Mouse (Mus musculus): ENCODE results near the gene 9930111J21Rik1. TPM values are rescaled to one million over a fixed set of nuclear protein-coding genes. Genes with fewer than 3 reads are reported as not detected.
"Not testable (repeated sequence)": the region's sequence is repeated elsewhere in the genome, so short reads cannot be mapped to it uniquely, and the experiment has no call there.

The 9930111J21Rik1 gene
- polyA plus RNA-seq (2015; fragmentation: Nextera tagmentation; extraction: Ambion mirVana): 0.50 and 0.92 TPM in 2 replicates

- H3K4me2 ChIP-seq (ENCODE audit: low read length); H3K9ac ChIP-seq (ENCODE audit: low read depth, low read length); H3K36me3 ChIP-seq (ENCODE audit: insufficient read depth, low read length); H3K4me3 ChIP-seq (replicated peaks; ENCODE audit: low read depth, low read length); H3K4me1 ChIP-seq (replicated peaks; ENCODE audit: insufficient read depth, low read length); H3K27ac ChIP-seq; DNase-seq (ENCODE audit: low spot score); ATAC-seq (replicated peaks; ENCODE audit: low FRiP score, low read depth); H3K27me3 ChIP-seq (ENCODE audit: insufficient read depth, low read length); H3K9me3 ChIP-seq (replicated peaks; ENCODE audit: low read length): not testable (repeated sequence)
- no CpG with 5 or more reads among the region's 3 CpGs for WGBS
These were observed at the start of gene 9930111J21Rik1 for GRCm38 (mm10) chr11:48979251-48979650. Gene 9930111J21Rik1, minus strand, starts transcription at chr11:48979398.

GRCm38 (mm10) chr11:49012074-49012473, 32.9 kb upstream of the 9930111J21Rik1 start:
- not testable (repeated sequence) for ATAC-seq (replicated peaks; ENCODE audit: low FRiP score, low read depth); DNase-seq (ENCODE audit: low spot score); H3K36me3 ChIP-seq (ENCODE audit: insufficient read depth, low read length); H3K4me1 ChIP-seq (replicated peaks; ENCODE audit: insufficient read depth, low read length); H3K27ac ChIP-seq; H3K4me2 ChIP-seq (ENCODE audit: low read length); H3K9me3 ChIP-seq (replicated peaks; ENCODE audit: low read length); H3K4me3 ChIP-seq (replicated peaks; ENCODE audit: low read depth, low read length); H3K9ac ChIP-seq (ENCODE audit: low read depth, low read length); H3K27me3 ChIP-seq (ENCODE audit: insufficient read depth, low read length)

DNA sequence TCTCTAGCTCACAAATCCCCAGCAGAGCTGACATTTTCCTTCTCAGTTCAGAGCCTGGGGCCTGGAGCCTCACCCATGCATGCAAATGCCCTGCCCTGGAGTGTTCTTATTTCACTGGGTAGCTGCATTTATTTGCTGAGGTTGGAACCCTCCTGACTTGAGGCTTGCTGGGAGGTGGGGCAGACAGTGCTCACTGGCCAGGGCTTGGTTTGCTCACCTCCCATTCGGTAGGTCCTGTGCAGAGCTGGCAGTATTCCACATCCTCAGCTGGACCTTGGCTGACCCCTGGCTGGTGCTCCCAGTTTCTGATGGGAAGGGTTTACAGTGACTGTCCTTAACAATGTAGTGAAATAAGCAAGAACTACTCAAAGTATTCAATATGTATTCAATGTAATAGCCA, 27.6 kb upstream of the 9930111J21Rik1 start:
- H3K9ac ChIP-seq (ENCODE audit: low read depth, low read length); DNase-seq (ENCODE audit: low spot score); H3K4me2 ChIP-seq (ENCODE audit: low read length); H3K9me3 ChIP-seq (replicated peaks; ENCODE audit: low read length); H3K4me1 ChIP-seq (replicated peaks; ENCODE audit: insufficient read depth, low read length); H3K4me3 ChIP-seq (replicated peaks; ENCODE audit: low read depth, low read length); H3K36me3 ChIP-seq (ENCODE audit: insufficient read depth, low read length); H3K27me3 ChIP-seq (ENCODE audit: insufficient read depth, low read length); H3K27ac ChIP-seq; ATAC-seq (replicated peaks; ENCODE audit: low FRiP score, low read depth): not testable (repeated sequence)
- no CpG with 5 or more reads among the region's 1 CpGs for WGBS

- not testable (repeated sequence) for H3K36me3 ChIP-seq (ENCODE audit: insufficient read depth, low read length); DNase-seq (ENCODE audit: low spot score); ATAC-seq (replicated peaks; ENCODE audit: low FRiP score, low read depth); H3K9me3 ChIP-seq (replicated peaks; ENCODE audit: low read length); H3K4me3 ChIP-seq (replicated peaks; ENCODE audit: low read depth, low read length); H3K27me3 ChIP-seq (ENCODE audit: insufficient read depth, low read length); H3K9ac ChIP-seq (ENCODE audit: low read depth, low read length); H3K4me1 ChIP-seq (replicated peaks; ENCODE audit: insufficient read depth, low read length); H3K27ac ChIP-seq; H3K4me2 ChIP-seq (ENCODE audit: low read length)
- 59% methylated on average over 2 of the region's 2 CpGs for WGBS
These were observed 27.1 kb upstream of the 9930111J21Rik1 start for GRCm38 (mm10) chr11:49006317-49006716.

DNA sequence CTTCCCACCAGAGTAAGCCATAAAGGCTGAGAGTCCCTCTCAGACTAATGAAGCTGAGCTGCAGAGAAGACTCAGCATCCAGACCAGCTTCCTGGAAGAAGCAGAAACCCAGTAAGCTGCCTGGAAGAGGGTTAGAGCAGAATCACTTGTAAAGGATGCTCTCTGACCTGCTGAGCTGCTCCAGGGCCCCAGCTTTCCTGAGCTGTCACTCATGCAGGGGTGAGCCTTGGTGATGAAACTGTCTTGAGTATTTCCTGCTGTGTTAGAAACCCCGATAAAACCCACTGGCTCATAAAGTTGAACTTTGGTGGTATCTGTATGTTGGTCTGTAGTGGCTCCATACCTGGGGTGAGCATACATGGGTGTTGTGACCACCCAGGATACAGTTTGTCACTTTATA, 21.2 kb upstream of the 9930111J21Rik1 start:
- not testable (repeated sequence) for H3K4me2 ChIP-seq (ENCODE audit: low read length); ATAC-seq (replicated peaks; ENCODE audit: low FRiP score, low read depth); H3K4me3 ChIP-seq (replicated peaks; ENCODE audit: low read depth, low read length); DNase-seq (ENCODE audit: low spot score); H3K9ac ChIP-seq (ENCODE audit: low read depth, low read length); H3K4me1 ChIP-seq (replicated peaks; ENCODE audit: insufficient read depth, low read length); H3K9me3 ChIP-seq (replicated peaks; ENCODE audit: low read length); H3K27ac ChIP-seq; H3K27me3 ChIP-seq (ENCODE audit: insufficient read depth, low read length); H3K36me3 ChIP-seq (ENCODE audit: insufficient read depth, low read length)
- WGBS: 45% methylated on average over 1 of the region's 1 CpGs

- 20% methylated on average over 2 of the region's 2 CpGs for WGBS
- not testable (repeated sequence) for H3K9ac ChIP-seq (ENCODE audit: low read depth, low read length); H3K4me2 ChIP-seq (ENCODE audit: low read length); H3K9me3 ChIP-seq (replicated peaks; ENCODE audit: low read length); H3K4me1 ChIP-seq (replicated peaks; ENCODE audit: insufficient read depth, low read length); H3K27me3 ChIP-seq (ENCODE audit: insufficient read depth, low read length); H3K4me3 ChIP-seq (replicated peaks; ENCODE audit: low read depth, low read length); H3K36me3 ChIP-seq (ENCODE audit: insufficient read depth, low read length)
- H3K27ac ChIP-seq: 0 out of 2 replicates have a peak within 1 kb of the TSS, but pooled peaks have one; percentile 9
- DNase-seq (ENCODE audit: low spot score) (peak; percentile 77), ATAC-seq (replicated peaks; ENCODE audit: low FRiP score, low read depth) (peak; percentile 72)
These were observed 14.8 kb upstream of the 9930111J21Rik1 start, which contains the start of gene Tgtp1 for GRCm38 (mm10) chr11:48994018-48994417. Gene Tgtp1, minus strand, starts transcription at chr11:48994172.

DNA sequence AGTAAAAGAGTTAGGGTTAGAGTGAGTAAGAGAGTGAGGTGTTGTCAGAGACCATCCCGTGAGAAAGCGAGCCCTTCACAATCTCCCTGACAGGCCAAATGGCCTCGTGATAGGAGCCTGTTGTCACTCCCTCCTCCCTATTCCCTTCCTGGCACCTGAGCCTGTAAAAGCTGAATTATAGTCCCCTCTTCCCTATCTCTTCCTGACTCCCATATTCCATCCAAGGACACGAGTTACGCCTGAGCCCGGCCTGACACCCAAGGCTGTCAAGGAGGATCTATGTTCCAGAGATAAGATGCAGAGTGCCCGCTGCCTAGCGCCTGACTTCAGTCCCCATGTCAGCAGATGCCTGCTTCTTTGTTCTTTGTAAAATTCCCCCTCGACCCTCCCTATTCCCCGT, 14.1 kb upstream of the 9930111J21Rik1 start:
- H3K9ac ChIP-seq (ENCODE audit: low read depth, low read length); H3K36me3 ChIP-seq (ENCODE audit: insufficient read depth, low read length); H3K4me2 ChIP-seq (ENCODE audit: low read length); H3K27ac ChIP-seq; DNase-seq (ENCODE audit: low spot score); H3K4me1 ChIP-seq (replicated peaks; ENCODE audit: insufficient read depth, low read length); H3K9me3 ChIP-seq (replicated peaks; ENCODE audit: low read length); ATAC-seq (replicated peaks; ENCODE audit: low FRiP score, low read depth); H3K4me3 ChIP-seq (replicated peaks; ENCODE audit: low read depth, low read length); H3K27me3 ChIP-seq (ENCODE audit: insufficient read depth, low read length): not testable (repeated sequence)
- 22% methylated on average over 10 of the region's 10 CpGs for WGBS

GRCm38 (mm10) chr11:48991740-48992520, 12.7 kb upstream of the 9930111J21Rik1 start, which contains the start of gene Gm12185:
Gene Gm12185, minus strand, starts transcription at chr11:48992226.
- WGBS: 36% methylated on average over 4 of the region's 4 CpGs
- H3K9me3 ChIP-seq (replicated peaks; ENCODE audit: low read length); ATAC-seq (replicated peaks; ENCODE audit: low FRiP score, low read depth); H3K36me3 ChIP-seq (ENCODE audit: insufficient read depth, low read length); H3K4me1 ChIP-seq (replicated peaks; ENCODE audit: insufficient read depth, low read length); H3K9ac ChIP-seq (ENCODE audit: low read depth, low read length); H3K4me2 ChIP-seq (ENCODE audit: low read length); H3K27me3 ChIP-seq (ENCODE audit: insufficient read depth, low read length); H3K4me3 ChIP-seq (replicated peaks; ENCODE audit: low read depth, low read length); H3K27ac ChIP-seq: not testable (repeated sequence)
- DNase-seq (ENCODE audit: low spot score): peak; percentile 62

DNA sequence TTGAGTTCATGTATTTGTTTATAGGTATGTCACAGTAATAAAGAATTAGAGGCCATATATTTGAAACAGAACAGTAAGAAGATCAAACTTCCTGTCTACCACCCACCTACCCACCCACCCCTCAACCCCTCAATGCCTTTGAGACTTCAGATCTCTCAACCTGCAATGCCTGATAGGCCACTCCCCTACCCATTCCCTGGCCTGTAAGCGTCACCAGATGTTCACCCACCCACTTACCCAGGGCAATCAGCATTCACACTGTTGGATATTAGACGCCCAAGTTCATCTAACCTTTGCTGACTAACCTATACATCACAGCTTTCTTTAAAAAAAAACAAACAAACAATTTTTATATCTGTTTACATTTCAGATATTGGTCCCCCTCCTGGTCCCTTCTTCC, 10.8 kb upstream of the 9930111J21Rik1 start:
- H3K9me3 ChIP-seq (replicated peaks; ENCODE audit: low read length); H3K4me1 ChIP-seq (replicated peaks; ENCODE audit: insufficient read depth, low read length); H3K36me3 ChIP-seq (ENCODE audit: insufficient read depth, low read length); H3K27ac ChIP-seq; ATAC-seq (replicated peaks; ENCODE audit: low FRiP score, low read depth); H3K27me3 ChIP-seq (ENCODE audit: insufficient read depth, low read length); H3K9ac ChIP-seq (ENCODE audit: low read depth, low read length); DNase-seq (ENCODE audit: low spot score); H3K4me2 ChIP-seq (ENCODE audit: low read length); H3K4me3 ChIP-seq (replicated peaks; ENCODE audit: low read depth, low read length): not testable (repeated sequence)
- 65% methylated on average over 1 of the region's 2 CpGs for WGBS

Data from kidney, postnatal 0 days (tissue).